Mouse (Mus musculus) lung, embryonic 14.5 days (tissue): Measurements from ENCODE around the gene Flt3. TPM values are rescaled to one million over a fixed set of nuclear protein-coding genes. Genes with fewer than 3 reads are reported as not detected.

Source experiments
- ATAC-seq: fragments of 200-750 bp; cut with Nextera tagmentation; 2 replicates; pipeline ENCODE4 v1.8.0; 2017; ENCODE audit warnings: mild to moderate bottlenecking, moderate TSS enrichment, moderate library complexity; ENCODE audit not compliant: insufficient read depth
- DNase-seq: peaks from one replicate; pipeline ENCODE4 v3.0.0-alpha.2; 2015
- H3K27ac ChIP-seq: fragments of 300-500 bp; sonication (generic); 2 replicates; pipeline ENCODE4 v1.5.1; 2014; ENCODE audit warnings: low read depth, mild to moderate bottlenecking, moderate library complexity
- H3K27me3 ChIP-seq: fragments of 300-500 bp; sonication (generic); 2 replicates; pipeline ENCODE4 v1.6.1; 2014; ENCODE audit warnings: low read length, control low read depth; ENCODE audit not compliant: insufficient read depth
- H3K36me3 ChIP-seq: fragments of 300-500 bp; sonication (generic); 2 replicates; pipeline ENCODE4 v1.6.1; 2014; ENCODE audit warnings: control low read depth; ENCODE audit not compliant: insufficient read depth
- H3K4me1 ChIP-seq: fragments of 300-500 bp; sonication (generic); 2 replicates; pipeline ENCODE4 v1.6.1; 2014; ENCODE audit warnings: antibody characterized with exemption, control low read depth; ENCODE audit not compliant: insufficient read depth
- H3K4me2 ChIP-seq: fragments of 300-500 bp; sonication (generic); 2 replicates; pipeline ENCODE4 v1.6.1; 2014; ENCODE audit warnings: mild to moderate bottlenecking
- H3K4me3 ChIP-seq: fragments of 300-500 bp; sonication (generic); 2 replicates; pipeline ENCODE4 v1.5.1; 2014; ENCODE audit warnings: low read depth, low read length
- H3K9ac ChIP-seq: fragments of 300-500 bp; sonication (generic); 2 replicates; pipeline ENCODE4 v1.6.1; 2014
- H3K9me3 ChIP-seq: fragments of 300-500 bp; sonication (generic); 2 replicates; pipeline ENCODE4 v1.6.1; 2016; ENCODE audit warnings: low read depth, low read length, control low read depth
- CTCF ChIP-seq: IDR thresholded peaks from 2 replicates; pipeline ENCODE4 v1.5.1; 2016; ENCODE audit warnings: antibody characterized with exemption, low read depth
- WGBS: fragments of 180-500 bp; shearing (Covaris S2); extraction: QIAGEN DNeasy Blood & Tissue Kit; methylation state at CpG from one replicate; pipeline ENCODE4 v1.1.7; 2014; 5-methylcytosine and 5-hydroxymethylcytosine counted together
- polyA plus RNA-seq: library from polyadenylated mRNA; unstranded; fragments of >200 nt; fragmentation: Nextera tagmentation; extraction: Ambion mirVana; gene quantifications from 2 replicates; pipeline ENCODE4 v1.2.1, GENCODE M21; 2014

Flt3 gene
- polyA plus RNA-seq, 1 experiment from 2014 or later, result 0.07 TPM

- Histone ChIP-seq H3K36me3 (no peaks in the 10 kb centered on the region), H3K4me3 (no peak overlapping the region), H3K27me3 (peaks cover 98% of the 10 kb centered on the region), H3K9me3 (no peaks in the 10 kb centered on the region), H3K4me1 (0 out of 2 replicates have a peak, but pooled peaks cover 3% of the 10 kb centered on the region), H3K4me2 (no peak overlapping the region), H3K9ac (no peak overlapping the region), H3K27ac (no peak overlapping the region)
- DNase-seq, result no peak
- no peak for ATAC-seq
- WGBS, result 4% methylated on average over 21 of the region's 21 CpGs
- TF ChIP-seq CTCF, result no peak
Observed at GRCm38 (mm10) chr5:147300917-147301780, 99.1 kb downstream of the Flt3 start.

- no peaks in the 10 kb centered on the region for H3K36me3 ChIP-seq
- no peak overlapping the region for H3K27ac ChIP-seq
- 0 out of 2 replicates have a peak, but pooled peaks cover 3% of the 10 kb centered on the region for H3K4me1 ChIP-seq
- ATAC-seq, result peak; percentile 33; the same call in 1 of the 2 replicates
- WGBS, result 6% methylated on average over 4 of the region's 4 CpGs
- no peak for DNase-seq
- H3K9ac ChIP-seq, result no peak overlapping the region
- H3K4me2 ChIP-seq, result peak overlapping the region; percentile 56
- no peak for TF ChIP-seq CTCF
- H3K4me3 ChIP-seq, result peak overlapping the region; percentile 24
- no peaks in the 10 kb centered on the region for H3K9me3 ChIP-seq
- H3K27me3 ChIP-seq, result peaks cover 95% of the 10 kb centered on the region
Observed at GRCm38 (mm10) chr5:147300001-147300363, 100.3 kb downstream of the Flt3 start.

GRCm38 (mm10) chr5:147299255-147300000 lies 100.9 kb downstream of the Flt3 start:
- Histone ChIP-seq H3K9me3 (no peaks in the 10 kb centered on the region), H3K27ac (no peak overlapping the region), H3K9ac (no peak overlapping the region), H3K27me3 (peaks cover 95% of the 10 kb centered on the region), H3K4me2 (peak overlapping the region; percentile 56), H3K36me3 (no peaks in the 10 kb centered on the region), H3K4me3 (peak overlapping the region; percentile 24), H3K4me1 (0 out of 2 replicates have a peak, but pooled peaks cover 3% of the 10 kb centered on the region)
- WGBS, result under 1% methylated on average over 41 of the region's 41 CpGs
- ATAC-seq (peak; percentile 83), DNase-seq (peak; percentile 88)
- peak; percentile 76 for TF ChIP-seq CTCF

GRCm38 (mm10) chr5:147297249-147297648 lies 103.0 kb downstream of the Flt3 start:
- no peaks in the 10 kb centered on the region for H3K9me3 ChIP-seq
- ATAC-seq, result no peak
- 57% methylated on average over 5 of the region's 5 CpGs for WGBS
- DNase-seq, result no peak
- no peak overlapping the region for H3K27ac ChIP-seq
- no peak overlapping the region for H3K9ac ChIP-seq
- H3K4me2 ChIP-seq, result no peak overlapping the region
- 0 out of 2 replicates have a peak, but pooled peaks cover 3% of the 10 kb centered on the region for H3K4me1 ChIP-seq
- H3K36me3 ChIP-seq, result no peaks in the 10 kb centered on the region
- TF ChIP-seq CTCF, result no peak
- no peak overlapping the region for H3K4me3 ChIP-seq
- peaks cover 95% of the 10 kb centered on the region for H3K27me3 ChIP-seq

- Histone ChIP-seq H3K36me3 (no peaks in the 10 kb centered on the region), H3K9ac (no peak overlapping the region), H3K4me2 (no peak overlapping the region), H3K4me3 (no peak overlapping the region), H3K4me1 (no peaks in the 10 kb centered on the region), H3K27me3 (peaks cover 71% of the 10 kb centered on the region), H3K27ac (no peak overlapping the region), H3K9me3 (no peaks in the 10 kb centered on the region)
- TF ChIP-seq CTCF, result peak; percentile 53
- ATAC-seq, result no peak
- DNase-seq, result no peak
- 12% methylated on average over 20 of the region's 20 CpGs for WGBS
Observed at GRCm38 (mm10) chr5:147294121-147294520, 106.2 kb downstream of the Flt3 start.

- H3K4me1 ChIP-seq, result no peaks in the 10 kb centered on the region
- no peak overlapping the region for H3K27ac ChIP-seq
- ATAC-seq, result peak; percentile 63
- H3K36me3 ChIP-seq, result no peaks in the 10 kb centered on the region
- WGBS, result 17% methylated on average over 18 of the region's 18 CpGs
- no peak overlapping the region for H3K4me3 ChIP-seq
- peaks cover 63% of the 10 kb centered on the region for H3K27me3 ChIP-seq
- peak; percentile 91 for DNase-seq
- H3K9me3 ChIP-seq, result no peaks in the 10 kb centered on the region
- peak; percentile 97 for TF ChIP-seq CTCF
- H3K4me2 ChIP-seq, result no peak overlapping the region
- no peak overlapping the region for H3K9ac ChIP-seq
Observed at GRCm38 (mm10) chr5:147293127-147293910, 107.0 kb downstream of the Flt3 start.
